Mouse (Mus musculus) megakaryocyte, embryonic 14.5 days (primary cell): Measurements from ENCODE around the gene Olfr1369-ps1.

Experiments used
- FLI1 ChIP-seq: IDR thresholded peaks from 2 replicates; pipeline ENCODE4 v1.6.1; 2012; ENCODE audit warnings: low read length, inconsistent platforms, mixed read lengths
- GATA1 ChIP-seq: IDR thresholded peaks from 3 replicates; pipeline ENCODE4 v1.6.1; 2012; ENCODE audit warnings: mixed read lengths, low read length, inconsistent platforms, borderline replicate concordance

DNA sequence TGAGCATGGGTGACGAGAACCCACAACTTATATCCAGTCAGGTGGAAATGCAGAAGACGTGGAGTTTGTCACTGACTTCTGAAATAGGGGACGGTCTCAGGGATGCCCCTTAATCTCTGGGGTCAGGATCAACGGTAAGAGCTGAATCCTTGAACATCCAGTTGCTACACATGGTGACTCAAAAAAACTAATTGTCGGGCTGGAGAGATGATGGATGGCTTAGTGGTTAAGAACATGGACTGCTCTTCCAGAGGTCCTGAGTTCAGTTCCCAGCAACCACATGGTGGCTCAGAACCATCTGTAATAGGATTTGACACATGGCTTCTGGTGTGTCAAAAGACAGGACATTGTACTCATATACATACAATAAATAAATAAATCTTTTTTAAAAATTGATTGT, 44.6 kb downstream of the Olfr1369-ps1 start:
- TF ChIP-seq GATA1, result no peak
- no peak for TF ChIP-seq FLI1
